Mouse (Mus musculus): Measurements from ENCODE around the gene Fam50a.

- no peak for TF ChIP-seq CTCF (IDR thresholded peaks at IDR 0.05; ENCODE audit: borderline replicate concordance, insufficient read depth, low read length)
- TF ChIP-seq POLR2A (IDR thresholded peaks at IDR 0.05; ENCODE audit: low read depth, low read length), result no peak
These were observed 34.9 kb upstream of the Fam50a start for GRCm38 (mm10) chrX:74277916-74278315.

Data from embryonic fibroblast, embryonic 13.5 days (primary cell).